Mouse (Mus musculus): ENCODE data around the gene Mphosph8. TPM values are rescaled to one million over a fixed set of nuclear protein-coding genes. Genes with fewer than 3 reads are reported as not detected.

Mphosph8 gene
- polyA plus RNA-seq, 2 experiments: 8.9 to 10.1 TPM

GRCm38 (mm10) chr14:56685426-56685825 lies 17.4 kb downstream of the Mphosph8 start:
- Histone ChIP-seq H3K27me3 (ENCODE audit: control insufficient read depth, insufficient read depth, low read length) (no peaks in the 10 kb centered on the region), H3K36me3 (replicated peaks; ENCODE audit: control insufficient read depth, insufficient read depth, low read depth) (peaks cover 41% of the 10 kb centered on the region), H3K9ac (replicated peaks) (no peak overlapping the region), H3K4me3 (ENCODE audit: insufficient read depth in 1 of 2, low read depth in 2 of 2, low read length in 2 of 2) (no peak overlapping the region), H3K4me1 (replicated peaks; ENCODE audit: control insufficient read depth in 2 of 2, insufficient read depth in 2 of 2, low read length in 1 of 2) (no peaks in the 10 kb centered on the region), H3K4me2 (ENCODE audit: low read depth) (no peak overlapping the region), H3K27ac (no peak overlapping the region), H3K9me3 (ENCODE audit: control insufficient read depth, low read length) (no peaks in the 10 kb centered on the region)
- TF ChIP-seq EP300 (IDR thresholded peaks at IDR 0.05; ENCODE audit: low read depth): no peak
- TF ChIP-seq CTCF (IDR thresholded peaks at IDR 0.05; ENCODE audit: low read depth): no peak
- WGBS (ENCODE audit: insufficient replicate concordance): 56% methylated on average over 1 of the region's 1 CpGs
- no peak for DNase-seq (ENCODE audit: low read depth in 3 of 3, low spot score in 3 of 3)
- no peak for ATAC-seq (ENCODE audit: insufficient read depth)

GRCm38 (mm10) chr14:56689116-56689515 lies 21.1 kb downstream of the Mphosph8 start:
- ATAC-seq (ENCODE audit: insufficient read depth) (no peak), DNase-seq (ENCODE audit: low read depth in 3 of 3, low spot score in 3 of 3) (no peak)
- no peak overlapping the region for H3K9ac ChIP-seq (replicated peaks)
- WGBS (ENCODE audit: insufficient replicate concordance): 64% methylated on average over 1 of the region's 1 CpGs
- no peaks in the 10 kb centered on the region for H3K4me1 ChIP-seq (replicated peaks; ENCODE audit: control insufficient read depth in 2 of 2, insufficient read depth in 2 of 2, low read length in 1 of 2)
- no peak overlapping the region for H3K27ac ChIP-seq
- no peak overlapping the region for H3K4me2 ChIP-seq (ENCODE audit: low read depth)
- peaks cover 50% of the 10 kb centered on the region for H3K36me3 ChIP-seq (replicated peaks; ENCODE audit: control insufficient read depth, insufficient read depth, low read depth)
- no peaks in the 10 kb centered on the region for H3K27me3 ChIP-seq (ENCODE audit: control insufficient read depth, insufficient read depth, low read length)
- H3K9me3 ChIP-seq (ENCODE audit: control insufficient read depth, low read length): no peaks in the 10 kb centered on the region
- no peak overlapping the region for H3K4me3 ChIP-seq (ENCODE audit: insufficient read depth in 1 of 2, low read depth in 2 of 2, low read length in 2 of 2)
- TF ChIP-seq CTCF (IDR thresholded peaks at IDR 0.05; ENCODE audit: low read depth): no peak
- no peak for TF ChIP-seq EP300 (IDR thresholded peaks at IDR 0.05; ENCODE audit: low read depth)

GRCm38 (mm10) chr14:56689766-56690165 lies 21.7 kb downstream of the Mphosph8 start:
- Histone ChIP-seq H3K4me3 (ENCODE audit: insufficient read depth in 1 of 2, low read depth in 2 of 2, low read length in 2 of 2) (no peak overlapping the region), H3K9me3 (ENCODE audit: control insufficient read depth, low read length) (no peaks in the 10 kb centered on the region), H3K9ac (replicated peaks) (no peak overlapping the region), H3K4me1 (replicated peaks; ENCODE audit: control insufficient read depth in 2 of 2, insufficient read depth in 2 of 2, low read length in 1 of 2) (no peaks in the 10 kb centered on the region), H3K27me3 (ENCODE audit: control insufficient read depth, insufficient read depth, low read length) (no peaks in the 10 kb centered on the region), H3K36me3 (replicated peaks; ENCODE audit: control insufficient read depth, insufficient read depth, low read depth) (peaks cover 53% of the 10 kb centered on the region), H3K4me2 (ENCODE audit: low read depth) (no peak overlapping the region), H3K27ac (no peak overlapping the region)
- 63% methylated on average over 1 of the region's 1 CpGs for WGBS (ENCODE audit: insufficient replicate concordance)
- ATAC-seq (ENCODE audit: insufficient read depth): no peak
- no peak for DNase-seq (ENCODE audit: low read depth in 3 of 3, low spot score in 3 of 3)
- no peak for TF ChIP-seq EP300 (IDR thresholded peaks at IDR 0.05; ENCODE audit: low read depth)
- no peak for TF ChIP-seq CTCF (IDR thresholded peaks at IDR 0.05; ENCODE audit: low read depth)

GRCm38 (mm10) chr14:56695495-56695894 lies 27.4 kb downstream of the Mphosph8 start:
- peaks cover 67% of the 10 kb centered on the region for H3K36me3 ChIP-seq (replicated peaks; ENCODE audit: control insufficient read depth, insufficient read depth, low read depth)
- H3K9ac ChIP-seq (replicated peaks): no peak overlapping the region
- DNase-seq (ENCODE audit: low read depth in 3 of 3, low spot score in 3 of 3): no peak
- TF ChIP-seq CTCF (IDR thresholded peaks at IDR 0.05; ENCODE audit: low read depth) (no peak), EP300 (IDR thresholded peaks at IDR 0.05; ENCODE audit: low read depth) (no peak)
- H3K27ac ChIP-seq: no peak overlapping the region
- no peaks in the 10 kb centered on the region for H3K27me3 ChIP-seq (ENCODE audit: control insufficient read depth, insufficient read depth, low read length)
- no peaks in the 10 kb centered on the region for H3K4me1 ChIP-seq (replicated peaks; ENCODE audit: control insufficient read depth in 2 of 2, insufficient read depth in 2 of 2, low read length in 1 of 2)
- no peak for ATAC-seq (ENCODE audit: insufficient read depth)
- 41% methylated on average over 3 of the region's 3 CpGs for WGBS (ENCODE audit: insufficient replicate concordance)
- no peak overlapping the region for H3K4me2 ChIP-seq (ENCODE audit: low read depth)
- H3K4me3 ChIP-seq (ENCODE audit: insufficient read depth in 1 of 2, low read depth in 2 of 2, low read length in 2 of 2): no peak overlapping the region
- no peaks in the 10 kb centered on the region for H3K9me3 ChIP-seq (ENCODE audit: control insufficient read depth, low read length)

- Histone ChIP-seq H3K9ac (replicated peaks) (no peak overlapping the region), H3K27ac (no peak overlapping the region), H3K9me3 (ENCODE audit: control insufficient read depth, low read length) (no peaks in the 10 kb centered on the region), H3K4me1 (replicated peaks; ENCODE audit: control insufficient read depth in 2 of 2, insufficient read depth in 2 of 2, low read length in 1 of 2) (no peaks in the 10 kb centered on the region; a peak in 1 of 4 replicates), H3K36me3 (replicated peaks; ENCODE audit: control insufficient read depth, insufficient read depth, low read depth) (peaks cover 65% of the 10 kb centered on the region), H3K4me2 (ENCODE audit: low read depth) (no peak overlapping the region), H3K4me3 (ENCODE audit: insufficient read depth in 1 of 2, low read depth in 2 of 2, low read length in 2 of 2) (no peak overlapping the region), H3K27me3 (ENCODE audit: control insufficient read depth, insufficient read depth, low read length) (no peaks in the 10 kb centered on the region)
- WGBS (ENCODE audit: insufficient replicate concordance): 81% methylated on average over 5 of the region's 5 CpGs
- DNase-seq (ENCODE audit: low read depth in 3 of 3, low spot score in 3 of 3) (no peak), ATAC-seq (ENCODE audit: insufficient read depth) (no peak)
- TF ChIP-seq CTCF (IDR thresholded peaks at IDR 0.05; ENCODE audit: low read depth): no peak
- no peak for TF ChIP-seq EP300 (IDR thresholded peaks at IDR 0.05; ENCODE audit: low read depth)
Measured at GRCm38 (mm10) chr14:56697836-56698235, 29.8 kb downstream of the Mphosph8 start.
